Mouse (Mus musculus): Measurements from ENCODE around the gene Elmo3. TPM values are rescaled to one million over a fixed set of nuclear protein-coding genes. Genes with fewer than 3 reads are reported as not detected.

Elmo3 gene
- polyA plus RNA-seq, 1 experiment: 1.1 TPM

- Histone ChIP-seq H3K27ac (replicated peaks; ENCODE audit: low read depth, low read length) (0 out of 2 replicates have a peak overlapping the region, but pooled peaks have one; percentile 37), H3K4me1 (ENCODE audit: control insufficient read depth, insufficient read depth, insufficient read length, low read length) (peaks cover 5% of the 10 kb centered on the region; the same call in 1 of the 2 replicates), H3K4me3 (ENCODE audit: insufficient read depth, low read depth, low read length) (peak overlapping the region; percentile 64)
These were observed 36.3 kb upstream of the Elmo3 start for GRCm38 (mm10) chr8:105269075-105269458.

- Histone ChIP-seq H3K4me1 (ENCODE audit: control insufficient read depth, insufficient read depth, insufficient read length, low read length) (peaks cover 5% of the 10 kb centered on the region; the same call in 1 of the 2 replicates), H3K4me3 (ENCODE audit: insufficient read depth, low read depth, low read length) (peak within 1 kb of the TSS; percentile 64), H3K27ac (replicated peaks; ENCODE audit: low read depth, low read length) (peak within 1 kb of the TSS; percentile 37; the same call in 1 of the 2 replicates)
These were observed 35.9 kb upstream of the Elmo3 start, which contains the start of gene Hsf4 for GRCm38 (mm10) chr8:105269461-105269947. Gene Hsf4 (plus strand): TSS chr8:105269801.

GRCm38 (mm10) chr8:105270101-105270915, 35.1 kb upstream of the Elmo3 start:
- peaks cover 2% of the 10 kb centered on the region; the same call in 1 of the 2 replicates for H3K4me1 ChIP-seq (ENCODE audit: control insufficient read depth, insufficient read depth, insufficient read length, low read length)
- no peak overlapping the region for H3K27ac ChIP-seq (replicated peaks; ENCODE audit: low read depth, low read length)
- peak overlapping the region; percentile 64 for H3K4me3 ChIP-seq (ENCODE audit: insufficient read depth, low read depth, low read length)

GRCm38 (mm10) chr8:105270916-105271186, 34.5 kb upstream of the Elmo3 start:
- Histone ChIP-seq H3K4me3 (ENCODE audit: insufficient read depth, low read depth, low read length) (no peak overlapping the region), H3K4me1 (ENCODE audit: control insufficient read depth, insufficient read depth, insufficient read length, low read length) (no peaks in the 10 kb centered on the region), H3K27ac (replicated peaks; ENCODE audit: low read depth, low read length) (no peak overlapping the region)

GRCm38 (mm10) chr8:105275387-105275786, 30.0 kb upstream of the Elmo3 start:
- Histone ChIP-seq H3K4me1 (ENCODE audit: control insufficient read depth, insufficient read depth, insufficient read length, low read length) (no peaks in the 10 kb centered on the region), H3K27ac (replicated peaks; ENCODE audit: low read depth, low read length) (no peak overlapping the region), H3K4me3 (ENCODE audit: insufficient read depth, low read depth, low read length) (no peak overlapping the region)

GRCm38 (mm10) chr8:105275840-105276239, 29.6 kb upstream of the Elmo3 start, which contains the start of gene Nol3:
Gene Nol3 (plus strand): TSS chr8:105276140.
- Histone ChIP-seq H3K4me1 (ENCODE audit: control insufficient read depth, insufficient read depth, insufficient read length, low read length) (no peaks in the 10 kb centered on the region), H3K27ac (replicated peaks; ENCODE audit: low read depth, low read length) (no peak within 1 kb of the TSS), H3K4me3 (ENCODE audit: insufficient read depth, low read depth, low read length) (peak within 1 kb of the TSS; percentile 66)

- Histone ChIP-seq H3K4me3 (ENCODE audit: insufficient read depth, low read depth, low read length) (peak overlapping the region; percentile 66), H3K27ac (replicated peaks; ENCODE audit: low read depth, low read length) (no peak overlapping the region), H3K4me1 (ENCODE audit: control insufficient read depth, insufficient read depth, insufficient read length, low read length) (no peaks in the 10 kb centered on the region)
These were observed 28.9 kb upstream of the Elmo3 start for GRCm38 (mm10) chr8:105276292-105277120.

GRCm38 (mm10) chr8:105278911-105279334, 26.5 kb upstream of the Elmo3 start:
- no peak overlapping the region for H3K27ac ChIP-seq (replicated peaks; ENCODE audit: low read depth, low read length)
- H3K4me3 ChIP-seq (ENCODE audit: insufficient read depth, low read depth, low read length): peak overlapping the region; percentile 38

GRCm38 (mm10) chr8:105280567-105280966, 24.8 kb upstream of the Elmo3 start:
- Histone ChIP-seq H3K4me3 (ENCODE audit: insufficient read depth, low read depth, low read length) (no peak overlapping the region), H3K27ac (replicated peaks; ENCODE audit: low read depth, low read length) (no peak overlapping the region), H3K4me1 (ENCODE audit: control insufficient read depth, insufficient read depth, insufficient read length, low read length) (no peaks in the 10 kb centered on the region)

More at GRCm38 (mm10) chr8:105278911-105279334, 26.5 kb upstream of the Elmo3 start:
- no peaks in the 10 kb centered on the region for H3K4me1 ChIP-seq (ENCODE audit: control insufficient read depth, insufficient read depth, insufficient read length, low read length)

- no peak overlapping the region for H3K27ac ChIP-seq (replicated peaks; ENCODE audit: low read depth, low read length)
- no peaks in the 10 kb centered on the region for H3K4me1 ChIP-seq (ENCODE audit: control insufficient read depth, insufficient read depth, insufficient read length, low read length)
- no peak overlapping the region for H3K4me3 ChIP-seq (ENCODE audit: insufficient read depth, low read depth, low read length)
These were observed 23.6 kb upstream of the Elmo3 start for GRCm38 (mm10) chr8:105281821-105282220.

GRCm38 (mm10) chr8:105282239-105282638, 23.2 kb upstream of the Elmo3 start:
- Histone ChIP-seq H3K27ac (replicated peaks; ENCODE audit: low read depth, low read length) (no peak overlapping the region), H3K4me1 (ENCODE audit: control insufficient read depth, insufficient read depth, insufficient read length, low read length) (no peaks in the 10 kb centered on the region), H3K4me3 (ENCODE audit: insufficient read depth, low read depth, low read length) (no peak overlapping the region)

- Histone ChIP-seq H3K27ac (replicated peaks; ENCODE audit: low read depth, low read length) (no peak overlapping the region), H3K4me3 (ENCODE audit: insufficient read depth, low read depth, low read length) (no peak overlapping the region), H3K4me1 (ENCODE audit: control insufficient read depth, insufficient read depth, insufficient read length, low read length) (no peaks in the 10 kb centered on the region)
These were observed 22.3 kb upstream of the Elmo3 start for GRCm38 (mm10) chr8:105283074-105283473.

GRCm38 (mm10) chr8:105285514-105285913, 19.9 kb upstream of the Elmo3 start:
- Histone ChIP-seq H3K27ac (replicated peaks; ENCODE audit: low read depth, low read length) (no peak overlapping the region), H3K4me3 (ENCODE audit: insufficient read depth, low read depth, low read length) (no peak overlapping the region), H3K4me1 (ENCODE audit: control insufficient read depth, insufficient read depth, insufficient read length, low read length) (peaks cover 8% of the 10 kb centered on the region)

GRCm38 (mm10) chr8:105286907-105287306, 18.5 kb upstream of the Elmo3 start:
- Histone ChIP-seq H3K4me3 (ENCODE audit: insufficient read depth, low read depth, low read length) (no peak overlapping the region), H3K4me1 (ENCODE audit: control insufficient read depth, insufficient read depth, insufficient read length, low read length) (peaks cover 9% of the 10 kb centered on the region), H3K27ac (replicated peaks; ENCODE audit: low read depth, low read length) (no peak overlapping the region)

- peaks cover 9% of the 10 kb centered on the region for H3K4me1 ChIP-seq (ENCODE audit: control insufficient read depth, insufficient read depth, insufficient read length, low read length)
- no peak overlapping the region for H3K27ac ChIP-seq (replicated peaks; ENCODE audit: low read depth, low read length)
- H3K4me3 ChIP-seq (ENCODE audit: insufficient read depth, low read depth, low read length): no peak overlapping the region
These were observed 17.2 kb upstream of the Elmo3 start for GRCm38 (mm10) chr8:105288231-105288630.

Measured in brown adipose tissue, adult 24 weeks (tissue).